Mouse (Mus musculus) forebrain, embryonic 13.5 days (tissue): Measurements from ENCODE around the gene Bivm. TPM values are rescaled to one million over a fixed set of nuclear protein-coding genes. Genes with fewer than 3 reads are reported as not detected.

ENCODE experiments used
- polyA plus RNA-seq: library from polyadenylated mRNA; unstranded; fragments of >200 nt; fragmentation: Nextera tagmentation; extraction: Ambion mirVana; gene quantifications from 2 replicates; pipeline ENCODE4 v1.2.1, GENCODE M21; 2015

Bivm gene
- polyA plus RNA-seq, 1 experiment from 2014 or later: 30.1 TPM

Other genes starting within 250 kb of the Bivm start
- 59.8 and 65.8 TPM in 2 replicates for gene Tpp2, start 185.3 kb upstream of the Bivm start, polyA plus RNA-seq
- gene Mettl21c, start 98.9 kb upstream of the Bivm start, polyA plus RNA-seq: 0.79 and 1.5 TPM in 2 replicates
- 0.12 and 0.29 TPM in 2 replicates for gene Gm8251, start 57.0 kb upstream of the Bivm start, polyA plus RNA-seq
- gene Tex30, start 16.5 kb upstream of the Bivm start, polyA plus RNA-seq: 108 and 113 TPM in 2 replicates
- gene Kdelc1, start 149 bp upstream of the Bivm start, polyA plus RNA-seq: 40.5 and 40.8 TPM in 2 replicates
- gene Ercc5, start 28.8 kb downstream of the Bivm start, polyA plus RNA-seq: 36.8 and 37.7 TPM in 2 replicates
- gene Mettl21e, start 100.0 kb downstream of the Bivm start, polyA plus RNA-seq: 0.08 TPM in 1 of 2 replicates, not detected in the other